Mouse (Mus musculus): ENCODE results near the gene Kctd10.
A peak's percentile ranks its signal among the peaks of the same experiment; 100 is the strongest.

Kctd10 gene

GRCm38 (mm10) chr5:114378936-114379335 is 1.4 kb downstream of the Kctd10 start:
- no peak for DNase-seq

GRCm38 (mm10) chr5:114378177-114378920 is 2.0 kb downstream of the Kctd10 start:
- no peak for DNase-seq

- DNase-seq, result no peak
These were observed 5.7 kb downstream of the Kctd10 start for GRCm38 (mm10) chr5:114374409-114375213.

- no peak for DNase-seq
These were observed 6.7 kb downstream of the Kctd10 start for GRCm38 (mm10) chr5:114373581-114373980.

GRCm38 (mm10) chr5:114373174-114373573 is 7.1 kb downstream of the Kctd10 start:
- DNase-seq, result no peak

- DNase-seq, result no peak
These were observed 7.7 kb downstream of the Kctd10 start for GRCm38 (mm10) chr5:114372565-114372964.

- no peak for DNase-seq
These were observed 8.4 kb downstream of the Kctd10 start for GRCm38 (mm10) chr5:114371731-114372473.

- DNase-seq, result no peak
These were observed 9.0 kb downstream of the Kctd10 start for GRCm38 (mm10) chr5:114371331-114371730.

- no peak for DNase-seq
These were observed 9.9 kb downstream of the Kctd10 start for GRCm38 (mm10) chr5:114370371-114370776.

- no peak for DNase-seq
These were observed 10.4 kb downstream of the Kctd10 start for GRCm38 (mm10) chr5:114369921-114370320.

GRCm38 (mm10) chr5:114368803-114369496 is 11.4 kb downstream of the Kctd10 start:
- no peak for DNase-seq

GRCm38 (mm10) chr5:114368121-114368520 is 12.2 kb downstream of the Kctd10 start:
- DNase-seq, result no peak

GRCm38 (mm10) chr5:114365043-114365752 is 15.1 kb downstream of the Kctd10 start:
- DNase-seq, result no peak

- DNase-seq, result no peak
These were observed 19.3 kb downstream of the Kctd10 start for GRCm38 (mm10) chr5:114360968-114361367.

GRCm38 (mm10) chr5:114359586-114359985 is 20.7 kb downstream of the Kctd10 start:
- DNase-seq, result no peak

- DNase-seq, result no peak
These were observed 21.5 kb downstream of the Kctd10 start for GRCm38 (mm10) chr5:114358833-114359232.

- no peak for DNase-seq
These were observed 23.2 kb downstream of the Kctd10 start for GRCm38 (mm10) chr5:114356936-114357751.

GRCm38 (mm10) chr5:114356250-114356935 is 23.9 kb downstream of the Kctd10 start:
- peak; percentile 63 for DNase-seq

- DNase-seq, result no peak
These were observed 28.8 kb downstream of the Kctd10 start for GRCm38 (mm10) chr5:114351490-114351889.

- DNase-seq, result no peak
These were observed 33.3 kb downstream of the Kctd10 start for GRCm38 (mm10) chr5:114347005-114347404.

GRCm38 (mm10) chr5:114345538-114345937 is 34.8 kb downstream of the Kctd10 start:
- no peak for DNase-seq
